1 mouse cellular context compared by ENCODE assay signal in genomic region chr6:82773261-82774131, GRCm38 (mm10).
TF ChIP-seq lines count a peak whose summit lies in the region.

No protein-coding gene starts in this region.

TF ChIP-seq in CH12.LX, 34 proteins besides CTCF, POLR2A, EP300 and RAD21 (continued from another document):
- no peak for TF ChIP-seq ETS1 (conservative IDR thresholded peaks at IDR 0.05; ENCODE audit: low read depth, low read length)
- TF ChIP-seq MAX (IDR thresholded peaks at IDR 0.05; ENCODE audit: low read length): peak; percentile 95
- no peak for TF ChIP-seq USF2 (conservative IDR thresholded peaks at IDR 0.05; ENCODE audit: low read depth, low read length)
- TF ChIP-seq UBTF (IDR thresholded peaks at IDR 0.05; ENCODE audit: low read depth, low read length): no peak
- peak; percentile 93 for TF ChIP-seq MYC (IDR thresholded peaks at IDR 0.05; ENCODE audit: low read depth, low read length)
- TF ChIP-seq E2F4 (IDR thresholded peaks at IDR 0.05; ENCODE audit: insufficient replicate concordance, low read depth, low read length): no peak
TF ChIP-seq in CH12.LX: peak in this region for 10.
